In the genomic region with DNA sequence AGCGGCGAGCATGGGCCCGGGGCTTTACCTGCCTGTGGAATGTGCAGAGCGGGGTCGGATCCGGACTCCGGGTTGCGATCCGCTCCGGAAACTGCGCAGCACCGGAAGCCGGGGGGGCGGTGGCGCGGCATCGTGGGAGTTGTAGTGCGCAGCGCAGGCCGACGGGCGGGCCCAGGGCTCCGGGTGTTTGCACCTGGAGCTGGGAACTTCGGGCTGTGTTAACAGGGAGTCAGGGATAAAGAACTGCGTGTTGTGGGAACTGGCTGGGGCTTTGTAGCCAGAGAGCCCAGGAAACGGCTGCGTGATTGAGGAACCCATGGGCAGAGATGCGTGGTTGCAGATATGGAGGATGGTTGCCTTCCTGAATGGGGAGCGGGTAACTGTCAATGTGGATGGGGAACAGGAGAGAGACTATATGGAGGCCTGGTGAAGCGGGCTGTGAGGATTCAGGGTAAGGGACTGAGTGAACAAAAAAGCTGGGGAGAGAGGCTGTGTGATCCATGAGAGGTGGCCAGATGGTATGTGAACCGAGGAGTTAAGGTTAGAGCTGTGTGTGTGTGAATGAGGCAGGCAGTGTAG, we compare ENCODE assay signal across 1 mouse cellular context.
TF ChIP-seq lines count a peak whose summit lies in the region.

TSS of gene Prdm15 (minus strand) at position 110 of the 579 bp plus-strand sequence.

TF ChIP-seq in MEL, 35 proteins besides CTCF, POLR2A, EP300 and RAD21 (continued from another document):
- TF ChIP-seq SIN3A (IDR thresholded peaks at IDR 0.05; ENCODE audit: low read length) (peak; percentile 95), SMC3 (IDR thresholded peaks at IDR 0.05; ENCODE audit: low read depth, low read length) (no peak), MYB (IDR thresholded peaks at IDR 0.05; ENCODE audit: low read depth, low read length) (no peak), NELFE (IDR thresholded peaks at IDR 0.05; ENCODE audit: low read depth, low read length) (peak; percentile 65), MAX (IDR thresholded peaks at IDR 0.05; ENCODE audit: low read length) (peak; percentile 53), ZKSCAN1 (IDR thresholded peaks at IDR 0.05; ENCODE audit: low read depth, low read length) (no peak), MAFK (IDR thresholded peaks at IDR 0.05; ENCODE audit: borderline replicate concordance, low read depth, low read length) (no peak), RCOR1 (IDR thresholded peaks at IDR 0.05; ENCODE audit: low read depth, low read length) (no peak), POLR2AphosphoS2 (IDR thresholded peaks at IDR 0.05; ENCODE audit: low read length) (no peak; the same call in 1 of the 2 replicates), CHD2 (IDR thresholded peaks at IDR 0.05; ENCODE audit: low read length) (no peak), ZC3H11A (IDR thresholded peaks at IDR 0.05; ENCODE audit: low read depth, low read length) (no peak), UBTF (IDR thresholded peaks at IDR 0.05; ENCODE audit: borderline replicate concordance, insufficient read depth, low read depth, low read length) (0 out of 2 replicates have a peak, but pooled peaks have one; percentile 48), USF1 (IDR thresholded peaks at IDR 0.05; ENCODE audit: low read depth, low read length) (no peak), MXI1 (IDR thresholded peaks at IDR 0.05; ENCODE audit: low read depth, low read length) (peak; percentile 78), ZNF384 (IDR thresholded peaks at IDR 0.05; ENCODE audit: low read depth, low read length) (no peak), JUND (IDR thresholded peaks at IDR 0.05; ENCODE audit: low read depth, low read length) (no peak), KAT2A (conservative IDR thresholded peaks at IDR 0.05; ENCODE audit: low read depth, low read length) (peak; percentile 72; the same call in 1 of the 2 replicates), POLR2AphosphoS5 (IDR thresholded peaks at IDR 0.05; ENCODE audit: borderline replicate concordance, low read depth, low read length) (no peak), GATA1 (IDR thresholded peaks at IDR 0.05; ENCODE audit: low read depth, low read length) (0 out of 2 replicates have a peak, but pooled peaks have one; percentile 10), CHD1 (IDR thresholded peaks at IDR 0.05; ENCODE audit: low read depth, low read length) (no peak), GABPA (IDR thresholded peaks at IDR 0.05; ENCODE audit: low read depth, low read length) (no peak), MAZ (IDR thresholded peaks at IDR 0.05; ENCODE audit: low read depth, low read length) (peak; percentile 84; the same call in 1 of the 2 replicates)
